Mouse (Mus musculus): ENCODE results near the gene Tac2.
"Not testable (repeated sequence)": the region's sequence is repeated elsewhere in the genome, so short reads cannot be mapped to it uniquely, and the experiment has no call there.

Gene Tac2

DNA sequence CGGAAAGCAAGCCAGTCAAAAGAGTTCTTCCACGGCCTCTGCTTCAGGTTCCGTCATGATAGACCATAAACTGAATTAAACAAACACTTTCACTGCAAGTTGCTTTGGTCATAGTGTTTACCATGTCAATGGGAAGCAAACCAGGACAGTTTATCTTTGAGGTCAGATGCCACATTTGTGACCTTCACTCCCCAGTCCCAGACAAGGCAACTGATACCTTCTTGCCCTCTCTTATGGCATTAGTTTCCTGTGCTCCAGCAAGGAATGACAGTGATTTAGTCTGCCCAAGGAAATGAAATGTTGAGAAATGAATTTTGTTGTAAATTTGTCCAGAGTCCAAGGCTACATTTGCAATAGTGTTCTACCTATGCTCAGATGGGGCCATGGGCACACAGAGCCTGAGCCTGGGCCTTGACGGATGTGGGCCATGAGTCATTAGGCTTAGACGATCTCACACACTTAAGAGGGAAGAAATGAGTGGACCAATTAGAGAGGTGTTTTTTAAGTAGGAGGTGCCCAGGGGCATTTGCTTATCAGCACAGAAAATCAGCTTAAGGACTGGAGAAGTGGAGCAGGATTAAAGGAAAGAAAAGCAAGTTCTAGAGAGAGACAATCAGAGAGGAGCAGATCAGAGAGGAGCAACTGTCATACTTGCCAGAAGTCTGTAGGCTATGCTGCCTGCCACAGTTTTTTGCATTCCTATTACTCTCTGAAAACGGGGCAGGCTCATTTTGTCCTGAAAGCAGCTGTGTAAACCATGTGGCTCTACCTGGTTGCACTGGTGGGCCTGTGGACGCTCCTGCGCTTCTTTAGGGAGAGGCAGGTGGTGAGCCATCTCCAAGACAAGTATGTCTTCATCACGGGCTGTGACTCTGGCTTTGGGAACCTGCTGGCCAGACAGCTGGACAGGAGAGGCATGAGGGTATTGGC lies 35.2 kb downstream of the Tac2 start, which contains the start of the genes Rdh1 and Rdh16f1:
TSS of gene Rdh1 (plus strand) at position 541 of the 930 bp plus-strand sequence.
TSS of gene Rdh16f1 (plus strand) at position 607 of the 930 bp plus-strand sequence.
- no peak for DNase-seq

DNA sequence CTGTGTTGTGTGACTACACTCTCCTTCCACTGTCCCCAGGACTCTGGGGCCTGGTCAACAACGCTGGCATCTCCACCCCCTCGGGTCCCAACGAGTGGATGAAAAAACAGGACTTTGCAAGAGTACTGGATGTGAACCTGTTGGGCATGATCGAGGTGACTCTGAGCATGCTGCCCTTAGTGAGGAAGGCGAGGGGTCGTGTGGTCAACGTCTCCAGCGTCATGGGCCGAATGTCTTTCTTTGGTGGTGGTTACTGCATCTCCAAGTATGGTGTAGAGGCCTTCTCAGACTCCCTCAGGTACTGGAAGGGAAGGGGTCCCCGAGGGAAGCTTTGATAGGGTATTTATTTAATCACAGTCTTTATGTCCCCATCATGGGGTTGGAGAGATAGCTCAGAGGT lies 38.6 kb downstream of the Tac2 start:
- not testable (repeated sequence) for DNase-seq

DNA sequence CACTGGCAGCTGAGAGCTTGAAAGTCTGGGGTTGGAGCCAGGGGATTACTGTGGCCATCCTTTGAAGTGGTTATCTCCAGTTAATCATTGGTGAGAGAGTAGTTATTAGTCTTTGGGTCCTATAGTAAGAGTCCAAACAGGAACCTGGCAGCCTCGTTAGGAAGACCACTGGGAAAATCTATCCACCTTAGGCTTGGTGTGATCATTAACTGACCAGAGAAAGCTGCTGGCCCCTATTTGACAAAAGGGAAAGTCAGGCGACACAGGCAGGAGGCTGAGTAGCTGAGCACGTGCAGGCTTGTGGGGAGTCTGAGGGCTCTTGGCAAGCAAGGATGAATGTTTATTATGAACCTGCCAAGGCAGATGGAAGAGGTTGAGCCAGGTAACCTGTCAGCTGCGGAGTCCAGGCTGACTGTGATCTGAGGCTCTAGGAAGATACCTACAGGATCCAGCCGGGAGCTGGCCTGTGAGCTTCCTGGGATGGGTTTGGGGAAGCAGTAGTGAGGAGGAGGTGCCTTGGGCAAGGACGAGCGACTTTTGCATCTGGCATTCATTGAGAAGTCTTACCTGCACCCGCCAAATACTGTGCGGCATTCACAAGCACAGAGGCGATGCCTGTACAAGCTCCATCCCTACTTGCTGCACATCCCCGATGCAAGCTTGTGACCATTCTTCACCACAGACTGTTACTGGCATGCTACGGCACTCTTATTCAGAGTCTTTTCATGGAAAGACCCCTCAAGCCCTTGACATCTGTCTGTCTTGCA lies 39.8 kb downstream of the Tac2 start:
- DNase-seq: no peak

DNA sequence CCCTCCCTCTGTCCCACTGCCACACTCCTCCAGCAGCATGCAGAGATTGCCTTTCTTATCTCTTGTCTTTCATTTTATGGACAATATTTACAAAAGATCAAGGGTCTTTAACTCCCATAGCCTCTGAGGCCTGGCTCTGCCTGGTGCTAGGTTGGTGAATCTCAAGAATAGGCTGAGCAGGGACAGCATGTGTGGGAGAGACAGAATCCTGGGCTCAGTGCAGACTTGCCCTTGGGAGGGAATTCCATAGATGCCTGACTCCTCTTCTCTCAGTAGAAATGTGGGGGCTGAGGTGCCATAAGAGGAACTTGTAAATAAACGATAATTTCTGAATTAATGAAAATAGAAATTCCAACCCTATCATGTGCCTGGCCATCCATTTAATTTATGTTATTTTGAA lies 42.3 kb downstream of the Tac2 start:
- no peak for DNase-seq

DNA sequence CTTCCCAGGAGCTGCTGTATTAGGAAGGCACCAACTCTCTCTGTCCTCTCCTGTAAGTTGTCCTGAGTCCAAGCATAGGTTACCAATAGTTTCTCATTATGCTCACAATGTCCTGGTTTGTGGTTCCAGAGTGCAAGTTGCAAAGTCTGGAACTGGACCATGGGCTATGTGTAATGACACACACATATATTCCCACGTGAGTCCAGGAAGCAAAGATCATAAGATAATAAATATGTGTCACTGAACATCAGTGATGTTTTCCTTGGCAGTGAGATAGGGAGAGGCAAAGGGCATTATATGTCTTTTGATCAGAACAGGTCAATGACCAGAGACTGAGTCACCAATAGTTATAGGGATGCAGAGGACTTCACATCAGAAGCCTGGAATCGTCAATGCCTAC lies 51.7 kb downstream of the Tac2 start, which contains the start of gene Rdh9:
TSS of gene Rdh9 (plus strand) at position 376 of the 400 bp plus-strand sequence.
- DNase-seq: no peak
